Comparison of ENCODE assay signal across 8 mouse cellular contexts in genomic region chr3:104790401-104790937, GRCm38 (mm10). TPM values are rescaled to one million over a fixed set of nuclear protein-coding genes. Genes with fewer than 3 reads are reported as not detected.
DNase-seq lines count a peak whose midpoint lies in the region; ATAC-seq lines count a peak whose summit lies in the region.

No protein-coding gene starts in this region.

- peak overlapping the region; percentile 90 for H3K4me2 ChIP-seq in hindbrain, embryonic 16.5 days (ENCODE audit: low read length)
- peak overlapping the region; percentile 85 for H3K4me2 ChIP-seq in liver, embryonic 11.5 days
- peak overlapping the region; percentile 86 for H3K4me2 ChIP-seq in neural tube, embryonic 13.5 days

- DNase-seq in left cerebral cortex, postnatal 14 days (ENCODE audit: low spot score in 2 of 2) = peak; percentile 68 to 72
- no peak for DNase-seq in left cerebral cortex, postnatal 4 days
- DNase-seq in forebrain, embryonic 10.5 days (ENCODE audit: extremely low spot score, low spot score) = peak; percentile 38
- DNase-seq in liver, embryonic 11.5 days (ENCODE audit: low spot score) = no peak
- DNase-seq in spleen, postnatal 4 days (ENCODE audit: low spot score in 2 of 2) = no peak
- DNase-seq in natural killer cell, adult 2 months (ENCODE audit: low spot score in 2 of 2) = no peak

- peaks cover 36% of the 10 kb centered on the region for H3K36me3 ChIP-seq in forebrain, embryonic 10.5 days (replicated peaks)
- H3K36me3 ChIP-seq in hindbrain, embryonic 16.5 days (ENCODE audit: control insufficient read depth, insufficient read depth, low read length) = no peaks in the 10 kb centered on the region
- peaks cover 3% of the 10 kb centered on the region; the same call in 1 of the 2 replicates for H3K36me3 ChIP-seq in liver, embryonic 11.5 days (ENCODE audit: control insufficient read depth, insufficient read depth, low read length)
- H3K36me3 ChIP-seq in neural tube, embryonic 13.5 days = 0 out of 2 replicates have a peak, but pooled peaks cover 3% of the 10 kb centered on the region

- H3K27ac ChIP-seq in forebrain, embryonic 10.5 days = peak overlapping the region; percentile 89
- H3K27ac ChIP-seq in hindbrain, embryonic 16.5 days (ENCODE audit: low read depth, low read length) = peak overlapping the region; percentile 54
- H3K27ac ChIP-seq in liver, embryonic 11.5 days (ENCODE audit: low read depth, low read length) = peak overlapping the region; percentile 32
- peak overlapping the region; percentile 62 for H3K27ac ChIP-seq in neural tube, embryonic 13.5 days (replicated peaks)

- peak; percentile 14; the same call in 1 of the 2 replicates for ATAC-seq in hindbrain, embryonic 16.5 days
- no peak for ATAC-seq in liver, embryonic 11.5 days (replicated peaks; ENCODE audit: low FRiP score)
- 0 out of 2 replicates have a peak, but pooled peaks have one; percentile 8 for ATAC-seq in neural tube, embryonic 13.5 days (ENCODE audit: low read depth)

- H3K9ac ChIP-seq in hindbrain, embryonic 16.5 days (ENCODE audit: low read depth, low read length) = peak overlapping the region; percentile 68
- H3K9ac ChIP-seq in liver, embryonic 11.5 days (ENCODE audit: low read depth, low read length) = peak overlapping the region; percentile 66
- peak overlapping the region; percentile 72 for H3K9ac ChIP-seq in neural tube, embryonic 13.5 days

- H3K27me3 ChIP-seq in forebrain, embryonic 10.5 days (ENCODE audit: poor library complexity, severe bottlenecking) = peaks cover 40% of the 10 kb centered on the region
- H3K27me3 ChIP-seq in hindbrain, embryonic 16.5 days (replicated peaks; ENCODE audit: control insufficient read depth, insufficient read depth, low read length) = 0 out of 2 replicates have a peak, but pooled peaks cover 3% of the 10 kb centered on the region
- H3K27me3 ChIP-seq in liver, embryonic 11.5 days (replicated peaks; ENCODE audit: control insufficient read depth, insufficient read depth, low read length) = peaks cover 6% of the 10 kb centered on the region; the same call in 1 of the 2 replicates
- peaks cover 18% of the 10 kb centered on the region for H3K27me3 ChIP-seq in neural tube, embryonic 13.5 days

- H3K4me3 ChIP-seq in forebrain, embryonic 10.5 days = peak overlapping the region; percentile 75
- H3K4me3 ChIP-seq in hindbrain, embryonic 16.5 days (ENCODE audit: low read length) = peak overlapping the region; percentile 58
- peak overlapping the region; percentile 55 for H3K4me3 ChIP-seq in liver, embryonic 11.5 days (ENCODE audit: low read depth, low read length)
- peak overlapping the region; percentile 45 for H3K4me3 ChIP-seq in neural tube, embryonic 13.5 days

- H3K9me3 ChIP-seq in forebrain, embryonic 10.5 days = no peaks in the 10 kb centered on the region
- no peaks in the 10 kb centered on the region for H3K9me3 ChIP-seq in hindbrain, embryonic 16.5 days (ENCODE audit: control insufficient read depth, low read length)
- H3K9me3 ChIP-seq in liver, embryonic 11.5 days (ENCODE audit: control insufficient read depth, low read length) = no peaks in the 10 kb centered on the region
- H3K9me3 ChIP-seq in neural tube, embryonic 13.5 days = no peaks in the 10 kb centered on the region

- peaks cover 74% of the 10 kb centered on the region for H3K4me1 ChIP-seq in forebrain, embryonic 10.5 days
- H3K4me1 ChIP-seq in hindbrain, embryonic 16.5 days (ENCODE audit: control insufficient read depth, insufficient read depth, low read depth, low read length) = peaks cover 23% of the 10 kb centered on the region
- peaks cover 37% of the 10 kb centered on the region for H3K4me1 ChIP-seq in liver, embryonic 11.5 days (replicated peaks; ENCODE audit: control insufficient read depth, insufficient read depth, low read length)
- peaks cover 73% of the 10 kb centered on the region for H3K4me1 ChIP-seq in neural tube, embryonic 13.5 days (replicated peaks)

- WGBS in forebrain, embryonic 10.5 days = 20% methylated on average over 6 of the region's 6 CpGs
- 30% methylated on average over 6 of the region's 6 CpGs for WGBS in hindbrain, embryonic 16.5 days
- WGBS in liver, embryonic 11.5 days = 26% methylated on average over 6 of the region's 6 CpGs
- 25% methylated on average over 6 of the region's 6 CpGs for WGBS in neural tube, embryonic 13.5 days

- intact Hi-C loops in left cerebral cortex, postnatal 14 days (cut with DNase I) = loop anchor here (5.0 kb wide), 1 partner anchor 72 kb away; the partner anchor contains the start of genes Capza1 and St7l
- intact Hi-C loops in left cerebral cortex, postnatal 4 days (cut with DNase I) = no loop called here

RNA-seq across cellular contexts. Expression of gene Rhoc, which starts 2.3 kb away (rescaled TPM):
- total RNA-seq in left cerebral cortex, postnatal 14 days (2021) = 10 to 100 TPM; 35.2 to 36.6 TPM
- total RNA-seq in left cerebral cortex, postnatal 4 days (2021) = 10 to 100 TPM; 42.1 to 43.3 TPM
- 84.9 and 90.1 TPM in 2 replicates for polyA plus RNA-seq in forebrain, embryonic 10.5 days (2016; fragmentation: Nextera tagmentation; extraction: Ambion mirVana)
- 65.1 and 67.0 TPM in 2 replicates for polyA plus RNA-seq in hindbrain, embryonic 16.5 days (2015; fragmentation: Nextera tagmentation; extraction: Ambion mirVana)
- 57.3 and 64.9 TPM in 2 replicates for polyA plus RNA-seq in liver, embryonic 11.5 days (2014; fragmentation: Nextera tagmentation; extraction: Ambion mirVana)
- 82.9 and 83.0 TPM in 2 replicates for polyA plus RNA-seq in neural tube, embryonic 13.5 days (2015; fragmentation: Nextera tagmentation; extraction: Ambion mirVana)

RNA-seq across cellular contexts. Expression of gene Fam19a3, which starts 8.8 kb away (rescaled TPM):
- total RNA-seq in left cerebral cortex, postnatal 14 days (2021) = not detected
- total RNA-seq in left cerebral cortex, postnatal 4 days (2021) = under 1 TPM in 1 of 2 experiments, not detected in 1; 0.14 TPM
- polyA plus RNA-seq in forebrain, embryonic 10.5 days (2016; fragmentation: Nextera tagmentation; extraction: Ambion mirVana) = not detected in 2 replicates
- polyA plus RNA-seq in hindbrain, embryonic 16.5 days (2015; fragmentation: Nextera tagmentation; extraction: Ambion mirVana) = 0.05 and 0.10 TPM in 2 replicates
- not detected in 2 replicates for polyA plus RNA-seq in liver, embryonic 11.5 days (2014; fragmentation: Nextera tagmentation; extraction: Ambion mirVana)
- polyA plus RNA-seq in neural tube, embryonic 13.5 days (2015; fragmentation: Nextera tagmentation; extraction: Ambion mirVana) = not detected in 2 replicates

RNA-seq across cellular contexts. Expression of gene Ppm1j, which starts 9.6 kb away (rescaled TPM):
- total RNA-seq in left cerebral cortex, postnatal 14 days (2021) = under 1 TPM; 0.59 to 0.76 TPM
- 1 to 10 TPM; 1.0 to 2.2 TPM for total RNA-seq in left cerebral cortex, postnatal 4 days (2021)
- 1.4 and 1.6 TPM in 2 replicates for polyA plus RNA-seq in forebrain, embryonic 10.5 days (2016; fragmentation: Nextera tagmentation; extraction: Ambion mirVana)
- polyA plus RNA-seq in hindbrain, embryonic 16.5 days (2015; fragmentation: Nextera tagmentation; extraction: Ambion mirVana) = 0.89 and 2.5 TPM in 2 replicates
- polyA plus RNA-seq in liver, embryonic 11.5 days (2014; fragmentation: Nextera tagmentation; extraction: Ambion mirVana) = 1.8 and 1.9 TPM in 2 replicates
- 1.5 and 1.9 TPM in 2 replicates for polyA plus RNA-seq in neural tube, embryonic 13.5 days (2015; fragmentation: Nextera tagmentation; extraction: Ambion mirVana)

RNA-seq across cellular contexts. Expression of gene Mov10, which starts 27.9 kb away (rescaled TPM):
- 10 to 100 TPM in 1 of 2 experiments, 1 to 10 TPM in 1; 8.9 to 12.1 TPM for total RNA-seq in left cerebral cortex, postnatal 14 days (2021)
- 10 to 100 TPM in 1 of 2 experiments, 1 to 10 TPM in 1; 9.2 to 11.0 TPM for total RNA-seq in left cerebral cortex, postnatal 4 days (2021)
- polyA plus RNA-seq in forebrain, embryonic 10.5 days (2016; fragmentation: Nextera tagmentation; extraction: Ambion mirVana) = 16.8 and 19.5 TPM in 2 replicates
- 9.1 and 12.4 TPM in 2 replicates for polyA plus RNA-seq in hindbrain, embryonic 16.5 days (2015; fragmentation: Nextera tagmentation; extraction: Ambion mirVana)
- 36.0 and 37.7 TPM in 2 replicates for polyA plus RNA-seq in liver, embryonic 11.5 days (2014; fragmentation: Nextera tagmentation; extraction: Ambion mirVana)
- 13.4 and 13.8 TPM in 2 replicates for polyA plus RNA-seq in neural tube, embryonic 13.5 days (2015; fragmentation: Nextera tagmentation; extraction: Ambion mirVana)

Comparison
In these comparisons a context has a peak if more than half of its experiments do, and no peak if none do; other contexts are left out.
1. DNase-seq: peak in left cerebral cortex, postnatal 14 days (2 of 2) and forebrain, embryonic 10.5 days (single experiment); none in left cerebral cortex, postnatal 4 days (single experiment), liver, embryonic 11.5 days (single experiment), spleen, postnatal 4 days (0 of 2) and natural killer cell, adult 2 months (0 of 2).
2. H3K27ac ChIP-seq: peak in every context shown above with its lines; median percentile 89 in forebrain, embryonic 10.5 days; 62 in neural tube, embryonic 13.5 days; 54 in hindbrain, embryonic 16.5 days; 32 in liver, embryonic 11.5 days.
3. Peak in every context shown above with its lines, with median percentiles within 50 percentile points of each other: H3K4me3 ChIP-seq, H3K4me2 ChIP-seq and H3K9ac ChIP-seq.